Mouse (Mus musculus) stomach, embryonic 16.5 days (tissue): ENCODE data around the gene Aifm3. TPM values are rescaled to one million over a fixed set of nuclear protein-coding genes. Genes with fewer than 3 reads are reported as not detected.
"Not testable (repeated sequence)": the region's sequence is repeated elsewhere in the genome, so short reads cannot be mapped to it uniquely, and the experiment has no call there.

ENCODE experiments used
- ATAC-seq: fragments of 200-750 bp; cut with Nextera tagmentation; 2 replicates; pipeline ENCODE4 v1.8.0; 2017; ENCODE audit warnings: moderate number of reproducible peaks, moderate TSS enrichment; ENCODE audit not compliant: insufficient read depth, low FRiP score
- H3K27ac ChIP-seq: fragments of 300-500 bp; sonication (generic); 2 replicates; pipeline ENCODE4 v1.5.1; 2014; ENCODE audit warnings: low read length
- H3K27me3 ChIP-seq: fragments of 300-500 bp; sonication (generic); 2 replicates; pipeline ENCODE4 v1.6.1; 2014; ENCODE audit warnings: low read length, control low read depth, mixed read lengths; ENCODE audit not compliant: control insufficient read depth, insufficient read depth
- H3K36me3 ChIP-seq: fragments of 300-500 bp; sonication (generic); 2 replicates; pipeline ENCODE4 v1.6.1; 2014; ENCODE audit warnings: low read length; ENCODE audit not compliant: control insufficient read depth, insufficient read depth
- H3K4me1 ChIP-seq: fragments of 300-500 bp; sonication (generic); 2 replicates; pipeline ENCODE4 v1.6.1; 2014; ENCODE audit warnings: low read length, control low read depth, mixed read lengths; ENCODE audit not compliant: control insufficient read depth, insufficient read depth
- H3K4me2 ChIP-seq: fragments of 300-500 bp; sonication (generic); 2 replicates; pipeline ENCODE4 v1.6.1; 2014; ENCODE audit warnings: low read depth, low read length, mixed read lengths
- H3K4me3 ChIP-seq: fragments of 300-500 bp; sonication (generic); replicated peaks from 2 replicates; pipeline ENCODE4 v1.5.1; 2014; ENCODE audit warnings: mild to moderate bottlenecking, low read length
- H3K9ac ChIP-seq: fragments of 300-500 bp; sonication (generic); 2 replicates; pipeline ENCODE4 v1.6.1; 2014; ENCODE audit warnings: low read length
- H3K9me3 ChIP-seq: fragments of 300-500 bp; sonication (generic); replicated peaks from 2 replicates; pipeline ENCODE4 v1.6.1; 2016; ENCODE audit warnings: low read length, control low read depth; ENCODE audit not compliant: control insufficient read depth
- WGBS: fragments of 180-500 bp; shearing (Covaris S2); extraction: QIAGEN DNeasy Blood & Tissue Kit; methylation state at CpG from one replicate; pipeline ENCODE4 v1.1.7; 2014; 5-methylcytosine and 5-hydroxymethylcytosine counted together
- polyA plus RNA-seq: library from polyadenylated mRNA; unstranded; fragments of >200 nt; fragmentation: Nextera tagmentation; extraction: Ambion mirVana; gene quantifications from 2 replicates; pipeline ENCODE4 v1.2.1, GENCODE M21; 2015

Gene Aifm3
- polyA plus RNA-seq, 1 experiment from 2014 or later = 3.1 TPM

DNA sequence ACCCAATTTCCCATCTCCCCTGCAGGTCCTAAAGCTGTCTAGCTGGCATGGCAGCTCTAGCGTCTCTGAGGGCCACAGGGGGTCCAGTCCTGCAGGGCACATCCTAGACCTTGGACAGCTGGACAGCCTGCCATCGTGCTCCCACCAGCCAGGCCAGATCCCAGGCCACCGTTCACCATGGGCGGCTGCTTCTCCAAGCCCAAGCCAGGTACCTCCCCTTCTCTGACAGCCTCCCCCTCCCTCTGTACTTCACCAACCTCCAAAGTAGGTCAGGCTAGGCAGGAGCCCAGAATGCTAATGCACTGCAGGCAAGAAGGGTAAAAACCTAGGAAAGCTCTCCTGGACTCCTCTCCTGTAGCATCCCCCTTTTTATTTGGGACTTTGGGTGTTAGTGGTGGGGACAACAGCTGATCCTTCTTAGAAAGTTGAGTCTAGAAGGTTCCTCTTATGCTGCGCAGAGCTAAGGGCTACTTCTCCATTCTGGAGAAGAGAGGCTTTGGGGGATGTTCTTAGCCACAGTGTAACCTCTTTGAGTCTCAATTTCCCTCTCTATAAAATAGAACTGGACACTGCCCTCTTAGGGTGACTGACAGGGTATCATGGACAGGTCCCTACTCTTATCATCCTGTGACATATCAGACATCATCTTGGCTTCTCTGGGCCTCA, 2.6 kb downstream of the Aifm3 start:
- Histone ChIP-seq H3K9me3 (no peaks in the 10 kb centered on the region), H3K4me3 (no peak overlapping the region), H3K4me2 (no peak overlapping the region), H3K27me3 (no peaks in the 10 kb centered on the region), H3K36me3 (no peaks in the 10 kb centered on the region), H3K4me1 (no peaks in the 10 kb centered on the region), H3K9ac (no peak overlapping the region), H3K27ac (no peak overlapping the region)
- WGBS = 67% methylated on average over 5 of the region's 5 CpGs
- no peak for ATAC-seq

DNA sequence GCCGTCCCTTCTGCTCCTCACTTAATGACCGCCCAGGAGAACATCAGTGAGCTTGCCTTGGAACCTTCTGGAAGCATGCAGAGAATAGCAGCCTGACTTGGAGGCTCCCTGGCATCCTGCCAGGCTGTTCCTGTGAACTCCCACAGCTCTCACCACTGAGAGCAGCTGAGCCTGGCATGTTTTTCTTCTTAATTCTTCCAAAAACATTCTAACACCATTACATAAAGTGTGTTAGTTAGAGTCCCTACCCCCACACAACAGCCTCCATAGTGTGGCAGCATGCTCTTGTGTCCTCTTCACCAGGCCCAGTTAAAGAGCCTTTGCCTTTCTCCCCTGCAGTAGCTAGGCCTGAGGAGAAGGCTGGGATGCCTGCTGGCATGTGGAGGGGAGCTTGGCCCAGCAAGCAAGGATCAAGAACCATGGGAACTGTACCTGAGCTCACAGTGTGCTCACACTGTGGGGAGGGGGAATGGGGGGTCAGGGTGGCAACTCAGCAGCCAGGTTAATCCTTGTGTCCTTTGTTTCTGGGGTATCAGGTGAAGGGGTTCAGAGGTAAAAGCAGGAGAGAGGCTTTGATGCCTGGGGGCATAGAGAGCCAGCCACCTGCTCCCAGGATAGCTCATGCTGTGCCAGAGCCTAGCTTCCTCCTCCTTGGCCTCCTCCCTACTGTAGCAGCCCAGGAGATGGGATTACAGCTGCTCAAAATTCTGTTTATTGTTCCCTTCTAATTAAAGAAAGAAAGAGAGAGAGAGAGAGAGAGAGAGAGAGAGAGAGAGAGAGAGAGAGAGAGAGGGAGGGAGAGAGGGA, 7.3 kb downstream of the Aifm3 start:
- Histone ChIP-seq H3K27ac (no peak overlapping the region), H3K4me3 (no peak overlapping the region), H3K9me3 (no peaks in the 10 kb centered on the region), H3K27me3 (no peaks in the 10 kb centered on the region), H3K4me2 (no peak overlapping the region), H3K36me3 (no peaks in the 10 kb centered on the region), H3K4me1 (no peaks in the 10 kb centered on the region), H3K9ac (0 out of 2 replicates have a peak overlapping the region, but pooled peaks have one; percentile 4)
- WGBS = 59% methylated on average over 2 of the region's 2 CpGs
- peak; percentile 44; the same call in 1 of the 2 replicates for ATAC-seq

DNA sequence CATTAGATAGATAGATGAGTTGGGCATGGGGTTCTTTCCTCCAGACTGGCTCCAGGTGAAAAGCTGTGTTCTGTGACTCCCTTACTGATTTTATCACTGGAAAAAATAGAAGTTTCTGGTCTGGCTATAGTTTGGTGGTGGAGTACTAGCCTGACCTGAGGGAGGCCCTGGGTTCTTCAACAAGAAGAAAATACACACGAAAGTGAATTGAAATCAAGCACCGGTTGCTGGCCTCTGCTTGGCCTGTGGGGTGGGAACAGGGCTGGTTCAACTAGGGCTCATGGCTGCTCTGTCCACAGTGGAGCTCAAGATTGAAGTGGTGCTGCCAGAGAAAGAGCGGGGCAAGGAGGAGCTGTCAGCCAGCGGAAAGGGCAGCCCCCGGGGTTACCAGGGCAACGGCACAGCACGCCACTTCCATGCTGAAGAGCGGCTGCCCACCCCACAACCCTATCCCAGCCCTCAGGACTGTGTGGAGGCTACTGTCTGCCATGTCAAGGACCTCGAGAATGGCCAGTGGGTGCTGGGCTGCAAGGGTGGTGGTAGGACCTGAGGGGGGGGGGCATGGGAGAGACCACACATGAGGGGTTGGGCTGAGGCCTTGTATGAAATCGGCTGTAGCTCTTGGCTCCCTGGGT, 10.0 kb downstream of the Aifm3 start:
- Histone ChIP-seq H3K4me3 (no peak overlapping the region), H3K4me2 (no peak overlapping the region), H3K36me3 (no peaks in the 10 kb centered on the region), H3K9ac (no peak overlapping the region), H3K4me1 (no peaks in the 10 kb centered on the region), H3K27ac (no peak overlapping the region), H3K9me3 (no peaks in the 10 kb centered on the region), H3K27me3 (no peaks in the 10 kb centered on the region)
- WGBS = 37% methylated on average over 10 of the region's 10 CpGs
- ATAC-seq = no peak

DNA sequence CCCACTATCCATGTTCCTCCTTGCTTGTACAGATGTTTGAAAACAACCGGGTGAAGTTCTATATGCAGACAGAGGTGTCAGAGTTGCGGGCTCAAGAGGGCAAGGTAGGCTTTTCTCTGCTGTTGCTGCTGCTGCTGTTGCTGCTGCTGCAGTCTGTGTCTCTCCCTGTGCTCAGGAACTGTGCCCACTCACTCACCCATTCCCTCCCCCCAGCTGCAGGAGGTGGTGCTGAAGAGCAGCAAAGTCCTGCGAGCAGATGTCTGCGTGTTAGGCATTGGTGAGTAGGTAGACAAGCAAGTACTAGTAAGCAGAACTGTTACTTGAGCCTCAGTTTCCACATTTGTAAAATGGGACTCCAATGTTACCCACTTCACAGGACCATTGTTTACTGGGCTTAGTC, 13.3 kb downstream of the Aifm3 start:
- no peak overlapping the region for H3K9ac ChIP-seq
- no peak for ATAC-seq
- no peak overlapping the region for H3K27ac ChIP-seq
- H3K4me3 ChIP-seq = no peak overlapping the region
- no peak overlapping the region for H3K4me2 ChIP-seq
- H3K4me1 ChIP-seq = no peaks in the 10 kb centered on the region
- no peaks in the 10 kb centered on the region for H3K36me3 ChIP-seq
- no peaks in the 10 kb centered on the region for H3K9me3 ChIP-seq
- WGBS = 73% methylated on average over 4 of the region's 4 CpGs
- no peaks in the 10 kb centered on the region for H3K27me3 ChIP-seq

DNA sequence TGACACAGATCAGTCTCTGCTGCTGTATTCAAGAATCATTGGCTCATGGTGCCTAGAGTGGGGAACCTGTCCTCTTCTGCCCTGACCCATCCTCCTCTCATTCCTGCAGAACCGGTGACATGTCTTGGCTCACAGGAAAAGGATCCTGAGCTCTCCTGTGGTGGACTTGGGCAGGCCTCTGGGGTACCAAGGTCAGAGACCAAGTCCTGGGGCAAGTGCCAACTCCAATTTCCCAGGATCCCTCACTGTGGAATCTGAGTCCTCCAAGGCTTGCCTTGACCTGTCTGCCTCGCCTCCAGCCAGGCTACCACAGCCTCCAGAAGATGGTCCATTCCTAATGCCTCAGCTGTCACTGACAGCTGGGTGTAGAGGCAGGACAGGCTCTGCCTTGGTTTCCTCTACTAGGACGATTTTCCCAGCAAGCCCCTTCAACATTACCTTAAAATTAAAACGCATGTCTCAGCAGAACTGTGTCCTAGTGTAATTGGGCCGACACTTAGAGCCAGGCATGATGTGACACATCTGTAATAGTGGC, 17.7 kb downstream of the Aifm3 start:
- WGBS = 77% methylated on average over 5 of the region's 5 CpGs
- no peak overlapping the region for H3K9ac ChIP-seq
- H3K9me3 ChIP-seq = no peaks in the 10 kb centered on the region
- H3K36me3 ChIP-seq = peaks cover 2% of the 10 kb centered on the region; the same call in 1 of the 2 replicates
- no peak overlapping the region for H3K4me3 ChIP-seq
- H3K4me1 ChIP-seq = peaks cover 11% of the 10 kb centered on the region
- H3K27ac ChIP-seq = no peak overlapping the region
- ATAC-seq = no peak
- H3K27me3 ChIP-seq = no peaks in the 10 kb centered on the region
- H3K4me2 ChIP-seq = no peak overlapping the region

DNA sequence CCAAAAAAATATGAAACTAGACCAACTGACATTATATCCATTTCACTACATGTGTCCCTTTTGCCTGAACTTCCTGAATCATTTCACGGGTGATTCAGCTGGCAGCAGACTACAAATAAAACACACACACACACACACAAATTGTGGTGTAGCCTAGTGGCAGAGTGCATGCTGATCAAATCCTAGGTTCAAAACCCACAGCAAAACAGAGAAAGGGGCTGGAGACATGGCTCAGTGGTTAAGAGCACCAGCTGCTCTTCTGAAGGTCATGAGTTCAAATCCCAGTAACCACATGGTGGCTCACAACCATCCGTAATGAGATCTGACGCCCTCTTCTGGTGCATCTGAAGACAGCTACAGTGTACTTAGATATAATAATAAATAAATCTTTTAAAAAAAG, 18.6 kb downstream of the Aifm3 start:
- H3K27ac ChIP-seq = peak overlapping the region; percentile 96
- H3K9me3 ChIP-seq, H3K36me3 ChIP-seq, ATAC-seq, H3K27me3 ChIP-seq: not testable (repeated sequence)
- H3K4me3 ChIP-seq = peak overlapping the region; percentile 88
- peak overlapping the region; percentile 77 for H3K4me2 ChIP-seq
- WGBS = 37% methylated on average over 2 of the region's 3 CpGs
- peaks cover 11% of the 10 kb centered on the region for H3K4me1 ChIP-seq
- H3K9ac ChIP-seq = peak overlapping the region; percentile 91

DNA sequence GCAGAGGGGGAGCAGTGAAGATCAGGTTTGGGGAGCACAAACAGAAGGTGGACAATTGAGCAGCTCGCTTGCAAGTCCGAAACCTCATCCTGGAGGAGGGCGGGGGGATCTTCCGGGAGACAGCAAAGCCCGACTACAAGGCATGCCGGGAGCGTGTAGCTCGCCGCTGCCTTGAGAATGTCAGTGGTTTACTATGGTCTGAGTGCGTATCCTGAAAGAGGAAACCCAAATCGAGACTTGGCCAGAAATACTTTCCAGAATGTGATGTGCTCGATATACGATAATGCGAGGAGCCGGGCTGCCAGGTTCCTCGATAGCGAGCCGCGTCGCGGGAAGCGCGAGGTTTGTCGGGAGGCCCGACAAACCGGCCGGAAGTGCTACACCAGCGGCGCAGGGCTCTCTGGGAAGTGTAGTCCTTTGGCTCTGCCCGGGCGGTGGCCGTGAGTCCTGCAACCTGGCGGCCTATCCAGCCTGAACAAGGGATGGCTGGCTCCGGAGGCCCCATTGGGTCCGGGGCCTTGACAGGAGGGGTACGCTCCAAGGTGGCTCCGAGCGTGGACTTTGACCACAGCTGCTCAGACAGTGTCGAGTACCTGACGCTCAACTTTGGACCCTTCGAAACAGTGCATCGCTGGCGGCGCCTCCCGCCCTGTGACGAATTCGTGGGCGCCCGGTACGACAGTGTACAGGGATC, 19.3 kb downstream of the Aifm3 start, which contains the start of gene Lztr1:
Gene Lztr1, plus strand, starts transcription at position 143 of the 694 bp plus-strand sequence.
- peak; percentile 95 for ATAC-seq
- H3K4me1 ChIP-seq = peaks cover 11% of the 10 kb centered on the region
- no peaks in the 10 kb centered on the region for H3K27me3 ChIP-seq
- no peaks in the 10 kb centered on the region for H3K9me3 ChIP-seq
- H3K27ac ChIP-seq = peak within 1 kb of the TSS; percentile 96
- WGBS = under 1% methylated on average over 50 of the region's 50 CpGs
- H3K9ac ChIP-seq = peak within 1 kb of the TSS; percentile 91
- H3K4me3 ChIP-seq = peak within 1 kb of the TSS; percentile 88
- peaks cover 9% of the 10 kb centered on the region; the same call in 1 of the 2 replicates for H3K36me3 ChIP-seq
- H3K4me2 ChIP-seq = peak within 1 kb of the TSS; percentile 82

DNA sequence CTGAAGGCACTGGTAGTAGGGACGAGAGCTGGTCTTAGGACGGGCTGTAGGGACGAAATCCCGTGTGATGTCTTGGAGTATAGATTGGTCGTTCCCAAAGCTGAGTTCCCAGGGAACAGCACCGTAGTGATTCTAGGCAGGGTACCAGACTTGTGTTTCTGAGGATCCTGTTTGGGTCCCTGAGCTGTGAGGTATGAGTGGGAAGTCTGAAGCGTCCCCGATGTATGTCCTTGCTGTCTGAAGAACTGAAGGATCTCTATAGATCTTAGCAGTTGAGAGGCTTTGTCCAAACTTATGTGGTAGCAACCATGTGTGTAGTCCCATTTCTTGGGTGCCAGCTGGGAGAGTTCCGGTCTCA, 19.8 kb downstream of the Aifm3 start:
- WGBS = 7% methylated on average over 9 of the region's 9 CpGs
- no peak for ATAC-seq
- peak overlapping the region; percentile 91 for H3K9ac ChIP-seq
- peak overlapping the region; percentile 96; the same call in 1 of the 2 replicates for H3K27ac ChIP-seq
- H3K4me3 ChIP-seq = peak overlapping the region; percentile 88
- no peaks in the 10 kb centered on the region for H3K9me3 ChIP-seq
- no peaks in the 10 kb centered on the region for H3K27me3 ChIP-seq
- peaks cover 11% of the 10 kb centered on the region for H3K4me1 ChIP-seq
- H3K4me2 ChIP-seq = peak overlapping the region; percentile 82
- H3K36me3 ChIP-seq = peaks cover 12% of the 10 kb centered on the region; the same call in 1 of the 2 replicates
